Mouse (Mus musculus) cerebellum, adult 2 months (tissue): ENCODE measurements around the gene Mettl1.

Experiments used
- CTCF ChIP-seq: fragments of 200-500 bp; IDR thresholded peaks from 2 replicates; pipeline ENCODE4 v1.5.1; 2011; ENCODE audit warnings: low read depth, mild to moderate bottlenecking, control low read depth, low read length, moderate library complexity, borderline replicate concordance; ENCODE audit not compliant: insufficient read depth
- POLR2A ChIP-seq: fragments of 200-500 bp; IDR thresholded peaks from 2 replicates; pipeline ENCODE4 v1.6.1; 2011; ENCODE audit warnings: low read length, control low read depth, borderline replicate concordance; ENCODE audit not compliant: insufficient read depth

DNA sequence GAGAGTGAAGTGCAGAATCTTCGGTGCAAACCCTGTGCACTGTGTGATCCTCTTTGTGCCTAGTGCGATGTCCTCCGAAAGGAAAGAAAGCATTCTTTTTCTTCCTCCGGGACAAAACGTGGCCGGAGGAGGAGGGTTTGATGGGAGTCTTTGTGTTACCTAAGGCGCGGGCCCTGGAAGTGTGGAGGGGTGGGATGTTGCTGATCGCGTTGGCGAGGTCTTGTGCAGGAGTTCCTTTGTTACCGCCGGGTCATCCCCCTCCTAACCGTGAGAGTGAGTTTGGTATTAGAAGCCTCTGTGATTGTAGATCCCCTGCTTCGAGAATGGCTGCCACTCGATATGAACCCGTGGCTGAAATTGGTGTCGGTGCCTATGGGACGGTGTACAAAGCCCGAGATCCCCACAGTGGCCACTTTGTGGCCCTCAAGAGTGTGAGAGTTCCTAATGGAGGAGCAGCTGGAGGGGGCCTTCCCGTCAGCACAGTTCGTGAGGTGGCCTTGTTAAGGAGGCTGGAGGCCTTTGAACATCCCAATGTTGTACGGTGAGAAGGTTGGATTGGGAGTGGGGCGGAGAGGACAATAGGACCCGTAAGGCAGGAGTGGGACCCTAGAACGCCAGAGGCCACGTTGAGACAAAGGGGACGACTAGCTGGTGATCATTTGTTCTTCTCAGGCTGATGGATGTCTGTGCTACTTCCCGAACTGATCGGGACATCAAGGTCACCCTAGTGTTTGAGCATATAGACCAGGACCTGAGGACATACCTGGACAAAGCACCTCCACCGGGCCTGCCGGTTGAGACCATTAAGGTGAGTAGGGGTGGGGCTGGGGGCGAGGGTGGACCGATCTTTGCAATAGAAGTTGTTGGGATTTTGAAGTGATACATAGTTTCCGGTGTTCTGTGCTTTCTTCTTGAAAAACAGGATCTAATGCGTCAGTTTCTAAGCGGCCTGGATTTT, 23.0 kb downstream of the Mettl1 start:
- TF ChIP-seq CTCF: no peak
- TF ChIP-seq POLR2A: no peak
